Mouse (Mus musculus): ENCODE results near the gene Hectd2. TPM values are rescaled to one million over a fixed set of nuclear protein-coding genes. Genes with fewer than 3 reads are reported as not detected.

The Hectd2 gene
- total and polyA plus RNA-seq, 3 experiments = 0.12 to 2.0 TPM; not detected in 1

DNA sequence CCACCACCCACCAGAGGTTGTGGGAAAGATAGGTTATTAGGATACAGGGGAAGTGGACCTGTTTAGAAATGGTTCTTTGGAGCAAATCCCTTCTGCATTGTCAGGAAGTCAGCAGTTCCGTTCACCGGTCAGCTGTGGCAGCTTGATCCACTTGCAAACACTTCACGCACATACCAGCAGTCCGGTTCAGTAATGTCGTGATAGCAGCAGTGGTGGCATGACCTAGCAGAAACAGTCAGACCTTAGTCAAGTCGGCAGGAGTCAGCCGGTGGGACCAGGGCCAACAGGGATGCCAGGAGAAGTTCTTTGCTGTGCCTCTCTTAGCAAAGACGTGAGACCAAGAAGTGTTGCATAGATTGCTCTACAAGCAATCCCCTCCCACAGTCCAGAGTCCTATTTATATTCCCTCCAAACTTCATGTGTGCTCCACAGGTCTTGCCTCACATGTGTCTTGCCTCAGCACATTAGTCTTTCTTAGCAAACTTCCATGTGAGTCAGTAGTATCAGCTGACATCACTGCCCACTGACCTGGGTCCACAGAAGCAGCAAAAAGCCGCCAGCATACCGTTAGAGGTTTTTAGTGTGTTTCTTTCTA is 14.3 kb upstream of the Hectd2 start:
- no peak overlapping the region for H3K27ac ChIP-seq (ENCODE audit: control insufficient read depth, low read depth, low read length)
- H3K36me3 ChIP-seq (ENCODE audit: control insufficient read depth in 1 of 2, insufficient read depth in 2 of 2, low read length in 2 of 2) = no peaks in the 10 kb centered on the region
- H3K9ac ChIP-seq (ENCODE audit: control insufficient read depth, low read depth, low read length, poor library complexity, severe bottlenecking) = no peak overlapping the region
- H3K4me1 ChIP-seq (ENCODE audit: control insufficient read depth in 1 of 2, insufficient read depth in 2 of 2, low read length in 2 of 2) = no peaks in the 10 kb centered on the region
- H3K4me3 ChIP-seq (ENCODE audit: control insufficient read depth in 1 of 2, insufficient read depth in 1 of 2, low read depth in 2 of 2, low read length in 2 of 2) = no peak overlapping the region
- DNase-seq (ENCODE audit: low read depth, low spot score) = no peak
- H3K27me3 ChIP-seq (ENCODE audit: control insufficient read depth in 1 of 2, insufficient read depth in 2 of 2, low read length in 2 of 2) = peaks cover 3 to 5% of the 10 kb centered on the region in 2 experiments; a peak in 3 of 4 replicates
- H3K79me2 ChIP-seq (ENCODE audit: control insufficient read depth, insufficient read depth, low read length, poor library complexity) = no peaks in the 10 kb centered on the region
- no peak for TF ChIP-seq GABPA (IDR thresholded peaks at IDR 0.05; ENCODE audit: low read depth, low read length)
- TF ChIP-seq POLR2AphosphoS5 (IDR thresholded peaks at IDR 0.05; ENCODE audit: borderline replicate concordance, low read depth, low read length) = no peak
- no peak for TF ChIP-seq MYC (IDR thresholded peaks at IDR 0.05; ENCODE audit: low read depth, low read length)
- no peak for TF ChIP-seq CTCF (IDR thresholded peaks at IDR 0.05 in 2 of 3, conservative IDR thresholded peaks at IDR 0.05 in 1 of 3; ENCODE audit: control insufficient read depth in 1 of 3, insufficient read depth in 1 of 3, low read depth in 2 of 3, low read length in 3 of 3, poor library complexity in 1 of 3, severe bottlenecking in 1 of 3)
- no peak for TF ChIP-seq ZMIZ1 (IDR thresholded peaks at IDR 0.05; ENCODE audit: low read depth, low read length)
- TF ChIP-seq UBTF (IDR thresholded peaks at IDR 0.05; ENCODE audit: borderline replicate concordance, insufficient read depth, low read depth, low read length) = no peak
- no peak for TF ChIP-seq RCOR1 (IDR thresholded peaks at IDR 0.05; ENCODE audit: low read depth, low read length)
- no peak for TF ChIP-seq HCFC1 (IDR thresholded peaks at IDR 0.05; ENCODE audit: low read depth, low read length)
- TF ChIP-seq JUND (IDR thresholded peaks at IDR 0.05; ENCODE audit: low read depth, low read length) = no peak
- TF ChIP-seq MXI1 (IDR thresholded peaks at IDR 0.05; ENCODE audit: low read depth, low read length) = no peak
- TF ChIP-seq GATA1 (IDR thresholded peaks at IDR 0.05; ENCODE audit: low read depth, low read length) = no peak
- TF ChIP-seq BHLHE40 (IDR thresholded peaks at IDR 0.05; ENCODE audit: borderline replicate concordance, low read depth, low read length) = no peak
- no peak for TF ChIP-seq EP300 (IDR thresholded peaks at IDR 0.05; ENCODE audit: low read depth in 1 of 2, low read length in 2 of 2)
- TF ChIP-seq ETS1 (IDR thresholded peaks at IDR 0.05; ENCODE audit: low read depth, low read length) = no peak
- no peak for TF ChIP-seq ZKSCAN1 (IDR thresholded peaks at IDR 0.05; ENCODE audit: low read depth, low read length)
- TF ChIP-seq NRF1 (IDR thresholded peaks at IDR 0.05; ENCODE audit: insufficient read depth, low read depth, low read length, poor library complexity, severe bottlenecking) = no peak
- no peak for TF ChIP-seq USF2 (IDR thresholded peaks at IDR 0.05; ENCODE audit: borderline replicate concordance in 1 of 2, insufficient read depth in 1 of 2, low read depth in 1 of 2, low read length in 2 of 2)
- no peaks in the 10 kb centered on the region for H3K9me3 ChIP-seq (replicated peaks; ENCODE audit: insufficient read depth, low read length)

GRCm38 (mm10) chr19:36540776-36541175 is 13.7 kb upstream of the Hectd2 start:
- no peaks in the 10 kb centered on the region for H3K9me3 ChIP-seq (replicated peaks; ENCODE audit: insufficient read depth, low read length)
- H3K27me3 ChIP-seq (ENCODE audit: control insufficient read depth in 1 of 2, insufficient read depth in 2 of 2, low read length in 2 of 2) = peaks cover 3 to 6% of the 10 kb centered on the region in 2 experiments; a peak in 3 of 4 replicates
- H3K79me2 ChIP-seq (ENCODE audit: control insufficient read depth, insufficient read depth, low read length, poor library complexity) = no peaks in the 10 kb centered on the region
- no peak for DNase-seq (ENCODE audit: low read depth, low spot score)
- H3K9ac ChIP-seq (ENCODE audit: control insufficient read depth, low read depth, low read length, poor library complexity, severe bottlenecking) = no peak overlapping the region
- no peaks in the 10 kb centered on the region for H3K4me1 ChIP-seq (ENCODE audit: control insufficient read depth in 1 of 2, insufficient read depth in 2 of 2, low read length in 2 of 2)
- no peak overlapping the region for H3K4me3 ChIP-seq (ENCODE audit: control insufficient read depth in 1 of 2, insufficient read depth in 1 of 2, low read depth in 2 of 2, low read length in 2 of 2)
- TF ChIP-seq CHD2 (IDR thresholded peaks at IDR 0.05; ENCODE audit: low read length) (no peak), ZNF384 (IDR thresholded peaks at IDR 0.05; ENCODE audit: low read depth, low read length) (no peak), TBP (IDR thresholded peaks at IDR 0.05; ENCODE audit: low read depth, low read length) (no peak), MAZ (IDR thresholded peaks at IDR 0.05; ENCODE audit: low read depth, low read length) (no peak), ETS1 (IDR thresholded peaks at IDR 0.05; ENCODE audit: low read depth, low read length) (no peak), NELFE (IDR thresholded peaks at IDR 0.05; ENCODE audit: low read depth, low read length) (no peak), USF2 (IDR thresholded peaks at IDR 0.05; ENCODE audit: borderline replicate concordance in 1 of 2, insufficient read depth in 1 of 2, low read depth in 1 of 2, low read length in 2 of 2) (no peak), ELF1 (IDR thresholded peaks at IDR 0.05; ENCODE audit: low read depth, low read length) (no peak), GATA1 (IDR thresholded peaks at IDR 0.05; ENCODE audit: low read depth, low read length) (no peak), MXI1 (IDR thresholded peaks at IDR 0.05; ENCODE audit: low read depth, low read length) (no peak), MEF2A (IDR thresholded peaks at IDR 0.05; ENCODE audit: extremely low read depth, insufficient replicate concordance, low read depth, low read length, poor library complexity, severe bottlenecking) (no peak), RAD21 (IDR thresholded peaks at IDR 0.05; ENCODE audit: low read depth, low read length) (no peak), NRF1 (IDR thresholded peaks at IDR 0.05; ENCODE audit: insufficient read depth, low read depth, low read length, poor library complexity, severe bottlenecking) (no peak), SMC3 (IDR thresholded peaks at IDR 0.05; ENCODE audit: low read depth, low read length) (no peak)
- H3K36me3 ChIP-seq (ENCODE audit: control insufficient read depth in 1 of 2, insufficient read depth in 2 of 2, low read length in 2 of 2) = no peaks in the 10 kb centered on the region
- no peak overlapping the region for H3K27ac ChIP-seq (ENCODE audit: control insufficient read depth, low read depth, low read length)
